Mouse (Mus musculus): Measurements from ENCODE around the gene Large1. TPM values are rescaled to one million over a fixed set of nuclear protein-coding genes. Genes with fewer than 3 reads are reported as not detected.

The Large1 gene
- total and polyA plus RNA-seq, 3 experiments = not detected

GRCm38 (mm10) chr8:72780644-72781043 lies 572.7 kb downstream of the Large1 start:
- Histone ChIP-seq H3K27ac (ENCODE audit: control insufficient read depth, low read depth, low read length) (no peak overlapping the region), H3K27me3 (ENCODE audit: control insufficient read depth in 1 of 2, insufficient read depth in 2 of 2, low read length in 2 of 2) (no peaks in the 10 kb centered on the region), H3K9ac (ENCODE audit: control insufficient read depth, low read depth, low read length, poor library complexity, severe bottlenecking) (no peak overlapping the region), H3K4me1 (ENCODE audit: control insufficient read depth in 1 of 2, insufficient read depth in 2 of 2, low read length in 2 of 2) (no peaks in the 10 kb centered on the region), H3K4me3 (ENCODE audit: control insufficient read depth in 1 of 2, insufficient read depth in 1 of 2, low read depth in 2 of 2, low read length in 2 of 2) (no peak overlapping the region), H3K79me2 (ENCODE audit: control insufficient read depth, insufficient read depth, low read length, poor library complexity) (no peaks in the 10 kb centered on the region), H3K36me3 (ENCODE audit: control insufficient read depth in 1 of 2, insufficient read depth in 2 of 2, low read length in 2 of 2) (no peaks in the 10 kb centered on the region), H3K9me3 (replicated peaks; ENCODE audit: insufficient read depth, low read length) (no peaks in the 10 kb centered on the region)
- no peak for TF ChIP-seq POLR2AphosphoS2 (IDR thresholded peaks at IDR 0.05; ENCODE audit: low read length)
- TF ChIP-seq SIN3A (IDR thresholded peaks at IDR 0.05; ENCODE audit: low read length) = no peak
- no peak for TF ChIP-seq CHD1 (IDR thresholded peaks at IDR 0.05; ENCODE audit: low read depth, low read length)
- TF ChIP-seq MXI1 (IDR thresholded peaks at IDR 0.05; ENCODE audit: low read depth, low read length) = no peak
- no peak for TF ChIP-seq KAT2A (conservative IDR thresholded peaks at IDR 0.05; ENCODE audit: low read depth, low read length)
- no peak for TF ChIP-seq HCFC1 (IDR thresholded peaks at IDR 0.05; ENCODE audit: low read depth, low read length)
- no peak for TF ChIP-seq BHLHE40 (IDR thresholded peaks at IDR 0.05; ENCODE audit: borderline replicate concordance, low read depth, low read length)
- no peak for TF ChIP-seq POLR2AphosphoS5 (IDR thresholded peaks at IDR 0.05; ENCODE audit: borderline replicate concordance, low read depth, low read length)
- no peak for DNase-seq (ENCODE audit: low read depth, low spot score)

- Histone ChIP-seq H3K27ac (ENCODE audit: control insufficient read depth, low read depth, low read length) (no peak overlapping the region), H3K4me1 (ENCODE audit: control insufficient read depth in 1 of 2, insufficient read depth in 2 of 2, low read length in 2 of 2) (no peaks in the 10 kb centered on the region), H3K79me2 (ENCODE audit: control insufficient read depth, insufficient read depth, low read length, poor library complexity) (no peaks in the 10 kb centered on the region), H3K36me3 (ENCODE audit: control insufficient read depth in 1 of 2, insufficient read depth in 2 of 2, low read length in 2 of 2) (no peaks in the 10 kb centered on the region), H3K9ac (ENCODE audit: control insufficient read depth, low read depth, low read length, poor library complexity, severe bottlenecking) (no peak overlapping the region), H3K9me3 (replicated peaks; ENCODE audit: insufficient read depth, low read length) (no peaks in the 10 kb centered on the region), H3K4me3 (ENCODE audit: control insufficient read depth in 1 of 2, insufficient read depth in 1 of 2, low read depth in 2 of 2, low read length in 2 of 2) (no peak overlapping the region), H3K27me3 (ENCODE audit: control insufficient read depth in 1 of 2, insufficient read depth in 2 of 2, low read length in 2 of 2) (no peaks in the 10 kb centered on the region)
- no peak for TF ChIP-seq NRF1 (IDR thresholded peaks at IDR 0.05; ENCODE audit: insufficient read depth, low read depth, low read length, poor library complexity, severe bottlenecking)
- TF ChIP-seq SMC3 (IDR thresholded peaks at IDR 0.05; ENCODE audit: low read depth, low read length) = no peak
- TF ChIP-seq KAT2A (conservative IDR thresholded peaks at IDR 0.05; ENCODE audit: low read depth, low read length) = no peak
- TF ChIP-seq TBP (IDR thresholded peaks at IDR 0.05; ENCODE audit: low read depth, low read length) = no peak
- no peak for TF ChIP-seq ZMIZ1 (IDR thresholded peaks at IDR 0.05; ENCODE audit: low read depth, low read length)
- TF ChIP-seq GABPA (IDR thresholded peaks at IDR 0.05; ENCODE audit: low read depth, low read length) = no peak
- no peak for TF ChIP-seq MAX (IDR thresholded peaks at IDR 0.05; ENCODE audit: low read length)
- TF ChIP-seq SIN3A (IDR thresholded peaks at IDR 0.05; ENCODE audit: low read length) = no peak
- no peak for TF ChIP-seq UBTF (IDR thresholded peaks at IDR 0.05; ENCODE audit: borderline replicate concordance, insufficient read depth, low read depth, low read length)
- no peak for TF ChIP-seq MYB (IDR thresholded peaks at IDR 0.05; ENCODE audit: low read depth, low read length)
- no peak for TF ChIP-seq POLR2A (IDR thresholded peaks at IDR 0.05; ENCODE audit: control insufficient read depth in 1 of 2, insufficient read depth in 1 of 2, low read depth in 1 of 2, low read length in 2 of 2, poor library complexity in 1 of 2)
- no peak for DNase-seq (ENCODE audit: low read depth, low spot score)
These were observed 575.5 kb downstream of the Large1 start for GRCm38 (mm10) chr8:72777797-72778196.

All from MEL (cell line).